ENCODE assay signal across 12 mouse cellular contexts in the genomic region with DNA sequence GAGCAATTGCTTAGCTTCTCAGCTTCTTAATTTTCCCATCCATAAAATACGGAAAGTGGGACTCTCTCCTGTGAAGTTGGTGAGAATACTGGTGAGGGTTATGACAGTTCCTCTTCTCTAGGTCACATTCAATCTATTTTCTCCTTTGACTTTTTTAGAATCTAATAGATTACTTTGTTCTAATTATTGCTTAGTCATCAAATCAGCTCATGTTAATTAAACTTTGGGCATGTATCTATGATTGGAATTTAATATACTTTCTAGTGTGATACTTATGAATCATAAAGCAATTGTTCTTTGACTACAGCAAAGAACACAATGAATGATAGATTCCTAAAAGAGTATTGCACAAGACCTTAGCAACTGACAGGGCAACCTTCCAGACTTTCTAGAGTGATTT. TPM values are rescaled to one million over a fixed set of nuclear protein-coding genes. Genes with fewer than 3 reads are reported as not detected.
"Had no signal": no experiment of that assay in that cellular context is flagged by ENCODE, and none has a peak within 500 bp of the region (broad histone marks: within the 10 kb centered on the region; RNA-seq: fewer than 3 reads in every experiment).

No protein-coding gene starts in this region.

- H3K4me1 ChIP-seq: neural tube, embryonic 12.5 days had no signal

- H3K9me3 ChIP-seq: limb, embryonic 13.5 days; midbrain, embryonic 10.5 days; neural tube, embryonic 12.5 days had no signal

- H3K4me3 ChIP-seq: limb, embryonic 13.5 days; midbrain, embryonic 10.5 days; neural tube, embryonic 12.5 days had no signal

- DNase-seq: kidney, adult 9 months; left cerebral cortex, postnatal 4 days; lung, adult 18-20 months; lung, postnatal 4 days; midbrain, embryonic 14.5 days; thymus, postnatal 4 days had no signal

- H3K27ac ChIP-seq: kidney, postnatal 0 days; limb, embryonic 13.5 days; liver, embryonic 14.5 days; midbrain, embryonic 10.5 days; neural tube, embryonic 12.5 days had no signal

- H3K36me3 ChIP-seq: midbrain, embryonic 10.5 days; neural tube, embryonic 12.5 days had no signal

- H3K27me3 ChIP-seq: limb, embryonic 13.5 days; neural tube, embryonic 12.5 days had no signal

- H3K9ac ChIP-seq: limb, embryonic 13.5 days; liver, embryonic 14.5 days; neural tube, embryonic 12.5 days had no signal

- H3K4me2 ChIP-seq: limb, embryonic 13.5 days; neural tube, embryonic 12.5 days had no signal

RNA-seq across cellular contexts. Expression of a gene that starts 38.6 kb away (rescaled TPM):
- total RNA-seq: neutrophil, adult 5-6 weeks had no signal
